Mouse (Mus musculus) embryonic facial prominence, embryonic 12.5 days (tissue): Measurements from ENCODE around the gene Fchsd2. TPM values are rescaled to one million over a fixed set of nuclear protein-coding genes. Genes with fewer than 3 reads are reported as not detected.

ENCODE experiments used
- ATAC-seq: fragments of 200-750 bp; cut with Nextera tagmentation; 2 replicates; pipeline ENCODE4 v1.8.0; 2017; ENCODE audit not compliant: insufficient number of reproducible peaks, insufficient read depth, low FRiP score, low TSS enrichment
- H3K27ac ChIP-seq: fragments of 300-500 bp; sonication (generic); 2 replicates; pipeline ENCODE4 v1.5.1; 2016; ENCODE audit warnings: mild to moderate bottlenecking
- H3K27me3 ChIP-seq: fragments of 300-500 bp; sonication (generic); 2 replicates; pipeline ENCODE4 v1.6.1; 2016; ENCODE audit warnings: mild to moderate bottlenecking, moderate library complexity
- H3K36me3 ChIP-seq: fragments of 300-500 bp; sonication (generic); 2 replicates; pipeline ENCODE4 v1.6.1; 2016; ENCODE audit warnings: mild to moderate bottlenecking
- H3K4me1 ChIP-seq: fragments of 300-500 bp; sonication (generic); 2 replicates; pipeline ENCODE4 v1.6.1; 2016
- H3K4me2 ChIP-seq: fragments of 300-500 bp; sonication (generic); replicated peaks from 2 replicates; pipeline ENCODE4 v1.6.1; 2016; ENCODE audit warnings: mild to moderate bottlenecking, moderate library complexity
- H3K4me3 ChIP-seq: fragments of 300-500 bp; sonication (generic); 2 replicates; pipeline ENCODE4 v1.5.1; 2016; ENCODE audit warnings: mild to moderate bottlenecking
- H3K9ac ChIP-seq: fragments of 300-500 bp; sonication (generic); 2 replicates; pipeline ENCODE4 v1.6.1; 2016; ENCODE audit warnings: mild to moderate bottlenecking, moderate library complexity
- H3K9me3 ChIP-seq: fragments of 300-500 bp; sonication (generic); 2 replicates; pipeline ENCODE4 v1.6.1; 2016; ENCODE audit warnings: mild to moderate bottlenecking, moderate library complexity
- WGBS: fragments of 180-500 bp; shearing (Covaris S2); methylation state at CpG from one replicate; pipeline ENCODE4 v1.1.7; 2016; 5-methylcytosine and 5-hydroxymethylcytosine counted together
- polyA plus RNA-seq: library from polyadenylated mRNA; unstranded; fragments of >200 nt; fragmentation: Nextera tagmentation; extraction: Ambion mirVana; gene quantifications from 2 replicates; pipeline ENCODE4 v1.2.1, GENCODE M21; 2016

Fchsd2 gene
- polyA plus RNA-seq, 1 experiment from 2014 or later: 29.4 TPM

DNA sequence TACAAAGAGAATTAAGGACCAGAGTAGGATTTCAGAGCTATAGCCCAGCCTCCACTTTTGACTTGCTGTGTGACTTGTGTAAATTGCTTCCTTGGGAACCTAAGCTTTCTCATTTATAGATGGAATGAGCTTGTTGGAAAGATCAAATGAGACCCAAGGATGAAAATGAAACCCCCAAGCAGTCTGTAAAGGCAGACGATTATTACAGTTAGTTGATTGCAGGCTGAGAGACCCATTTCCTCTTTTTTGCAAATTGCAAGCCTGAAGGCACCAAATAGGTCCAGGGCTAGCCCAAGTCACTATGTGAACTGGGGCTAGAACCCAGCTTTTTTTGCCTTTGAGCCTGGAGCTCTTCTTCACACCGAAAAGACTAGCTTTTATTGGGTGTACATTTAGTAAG lies 218.4 kb downstream of the Fchsd2 start:
- WGBS: 36% methylated on average over 2 of the region's 2 CpGs
- Histone ChIP-seq H3K27ac (no peak overlapping the region), H3K9ac (peak overlapping the region; percentile 53)

DNA sequence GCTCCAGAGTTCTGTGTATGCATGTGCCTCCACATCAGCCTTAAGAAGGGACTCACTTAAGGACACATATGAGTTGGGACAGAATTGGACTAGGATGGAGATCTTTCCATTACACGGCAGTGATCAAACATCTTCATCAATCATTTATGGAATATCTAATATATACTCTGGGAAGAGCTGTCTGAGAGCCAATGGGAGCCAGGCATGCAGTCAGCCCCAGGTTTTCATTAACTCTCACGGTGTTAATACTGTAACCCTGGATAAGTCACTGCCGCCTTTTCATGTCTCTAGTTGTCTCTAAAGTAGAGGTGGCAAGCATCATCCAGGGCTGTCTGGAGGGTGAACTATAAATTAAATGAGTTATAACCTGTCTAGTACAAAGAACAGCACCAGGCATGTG lies 220.4 kb downstream of the Fchsd2 start:
- Histone ChIP-seq H3K27ac (no peak overlapping the region), H3K27me3 (no peaks in the 10 kb centered on the region), H3K36me3 (no peaks in the 10 kb centered on the region), H3K4me1 (0 out of 2 replicates have a peak, but pooled peaks cover 3% of the 10 kb centered on the region), H3K4me3 (no peak overlapping the region), H3K9me3 (no peaks in the 10 kb centered on the region), H3K9ac (no peak overlapping the region), H3K4me2 (no peak overlapping the region)
- ATAC-seq: no peak
- 83% methylated on average over 3 of the region's 3 CpGs for WGBS

More for the DNA sequence above, 218.4 kb downstream of the Fchsd2 start:
- Histone ChIP-seq H3K4me2 (peak overlapping the region; percentile 49), H3K36me3 (no peaks in the 10 kb centered on the region), H3K4me3 (peak overlapping the region; percentile 56), H3K27me3 (no peaks in the 10 kb centered on the region), H3K4me1 (0 out of 2 replicates have a peak, but pooled peaks cover 3% of the 10 kb centered on the region), H3K9me3 (no peaks in the 10 kb centered on the region)
- ATAC-seq: no peak

DNA sequence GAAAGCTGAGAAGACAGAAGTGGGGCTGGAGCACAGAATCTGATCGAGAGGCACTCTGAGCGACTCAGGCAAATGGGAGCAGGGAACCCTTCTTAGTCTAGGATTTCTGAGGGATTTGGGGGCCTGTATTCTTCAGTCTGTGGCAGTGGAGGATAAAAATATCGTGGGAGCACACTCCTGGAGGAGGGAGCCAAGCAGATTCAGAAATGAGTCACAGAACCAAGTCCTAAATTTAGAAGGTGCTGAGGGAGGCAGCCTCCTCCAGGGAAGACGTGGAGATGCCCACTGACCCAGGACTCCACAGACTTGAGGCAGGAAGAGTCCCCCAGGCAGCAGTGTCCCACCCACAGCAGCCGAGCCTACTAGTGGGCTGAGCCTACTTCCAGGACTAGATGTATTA lies 221.7 kb downstream of the Fchsd2 start:
- H3K9me3 ChIP-seq: no peaks in the 10 kb centered on the region
- H3K36me3 ChIP-seq: no peaks in the 10 kb centered on the region
- no peak overlapping the region for H3K9ac ChIP-seq
- H3K27me3 ChIP-seq: peaks cover 6% of the 10 kb centered on the region
- H3K27ac ChIP-seq: no peak overlapping the region
- no peak overlapping the region for H3K4me3 ChIP-seq
- no peak for ATAC-seq
- 66% methylated on average over 5 of the region's 5 CpGs for WGBS
- no peak overlapping the region for H3K4me2 ChIP-seq
- 0 out of 2 replicates have a peak, but pooled peaks cover 3% of the 10 kb centered on the region for H3K4me1 ChIP-seq

DNA sequence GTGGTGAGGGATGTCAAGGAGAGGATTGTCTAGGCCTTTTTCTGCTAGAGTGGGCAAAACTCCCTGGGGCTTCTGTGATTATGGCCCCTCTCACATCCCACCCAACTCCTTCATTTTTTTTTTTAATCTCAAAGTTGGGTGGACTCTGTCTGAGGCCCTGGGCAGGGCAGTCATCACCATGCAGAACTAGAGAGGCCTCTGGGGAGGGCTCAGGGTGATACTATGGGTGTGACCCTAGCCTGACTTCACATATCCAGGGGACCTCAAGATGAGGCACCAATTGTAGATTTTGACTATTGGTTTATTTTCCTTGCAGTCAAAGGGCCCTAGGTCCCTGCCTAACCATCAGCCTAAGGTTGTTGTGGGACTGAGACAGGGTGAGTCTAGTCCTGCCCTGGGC lies 223.0 kb downstream of the Fchsd2 start:
- H3K27ac ChIP-seq: no peak overlapping the region
- no peaks in the 10 kb centered on the region for H3K9me3 ChIP-seq
- H3K9ac ChIP-seq: no peak overlapping the region
- peaks cover 13% of the 10 kb centered on the region for H3K27me3 ChIP-seq
- H3K4me1 ChIP-seq: peaks cover 5% of the 10 kb centered on the region; the same call in 1 of the 2 replicates
- H3K36me3 ChIP-seq: no peaks in the 10 kb centered on the region
- no peak overlapping the region for H3K4me2 ChIP-seq
- no peak for ATAC-seq
- no peak overlapping the region for H3K4me3 ChIP-seq

DNA sequence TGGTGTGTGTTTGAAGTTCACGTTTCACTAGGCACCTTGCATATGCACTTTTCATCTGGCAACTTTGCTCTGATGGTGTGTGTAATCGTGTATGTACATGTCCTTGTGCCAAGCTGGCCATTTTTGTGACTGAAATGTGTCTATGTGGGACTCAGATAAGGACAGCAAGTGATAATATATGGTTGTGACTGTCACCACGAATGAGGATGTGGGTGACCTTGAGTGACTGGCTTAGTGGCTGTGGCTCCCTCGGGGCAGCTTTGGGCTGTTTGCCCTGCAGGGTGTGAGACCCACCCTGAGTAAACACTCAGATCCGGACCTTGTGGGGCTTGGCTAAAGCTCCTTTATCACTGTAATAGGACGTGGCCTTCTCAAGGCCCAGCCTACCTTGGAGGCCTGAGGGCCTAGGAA lies 223.9 kb downstream of the Fchsd2 start:
- peaks cover 14% of the 10 kb centered on the region for H3K27me3 ChIP-seq
- WGBS: 63% methylated on average over 6 of the region's 6 CpGs
- no peak overlapping the region for H3K27ac ChIP-seq
- ATAC-seq: no peak
- H3K4me1 ChIP-seq: peaks cover 8% of the 10 kb centered on the region; the same call in 1 of the 2 replicates
- no peak overlapping the region for H3K4me3 ChIP-seq
- no peaks in the 10 kb centered on the region for H3K9me3 ChIP-seq
- H3K36me3 ChIP-seq: no peaks in the 10 kb centered on the region
- H3K9ac ChIP-seq: no peak overlapping the region
- H3K4me2 ChIP-seq: no peak overlapping the region

DNA sequence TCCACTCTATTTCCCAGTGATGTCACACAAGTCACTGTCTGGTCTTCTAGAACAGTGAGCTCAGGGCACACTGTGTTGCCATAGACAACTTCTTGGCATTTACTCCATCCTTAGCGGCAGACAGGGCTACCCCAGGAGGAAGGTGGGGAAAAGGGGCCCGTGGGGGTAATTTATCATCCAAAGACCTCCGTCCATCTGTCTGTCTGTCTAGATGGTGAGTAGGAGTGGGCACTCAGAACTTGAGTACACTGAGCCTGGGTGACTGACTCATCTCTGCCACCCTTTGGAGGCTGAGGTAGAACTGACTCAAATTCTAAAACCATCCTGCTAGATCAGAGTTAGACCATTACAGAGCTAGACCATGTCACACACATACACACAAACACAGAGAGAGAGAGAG lies 224.4 kb downstream of the Fchsd2 start, which contains the start of gene Stard10:
Gene Stard10 (plus strand): TSS at position 73 of the 400 bp plus-strand sequence.
- 86% methylated on average over 3 of the region's 3 CpGs for WGBS
- H3K4me3 ChIP-seq: no peak within 1 kb of the TSS
- no peak within 1 kb of the TSS for H3K4me2 ChIP-seq
- ATAC-seq: no peak
- peaks cover 11% of the 10 kb centered on the region; the same call in 1 of the 2 replicates for H3K4me1 ChIP-seq
- H3K27ac ChIP-seq: no peak within 1 kb of the TSS
- H3K9me3 ChIP-seq: no peaks in the 10 kb centered on the region
- H3K9ac ChIP-seq: no peak within 1 kb of the TSS
- no peaks in the 10 kb centered on the region for H3K36me3 ChIP-seq
- peaks cover 18% of the 10 kb centered on the region for H3K27me3 ChIP-seq

DNA sequence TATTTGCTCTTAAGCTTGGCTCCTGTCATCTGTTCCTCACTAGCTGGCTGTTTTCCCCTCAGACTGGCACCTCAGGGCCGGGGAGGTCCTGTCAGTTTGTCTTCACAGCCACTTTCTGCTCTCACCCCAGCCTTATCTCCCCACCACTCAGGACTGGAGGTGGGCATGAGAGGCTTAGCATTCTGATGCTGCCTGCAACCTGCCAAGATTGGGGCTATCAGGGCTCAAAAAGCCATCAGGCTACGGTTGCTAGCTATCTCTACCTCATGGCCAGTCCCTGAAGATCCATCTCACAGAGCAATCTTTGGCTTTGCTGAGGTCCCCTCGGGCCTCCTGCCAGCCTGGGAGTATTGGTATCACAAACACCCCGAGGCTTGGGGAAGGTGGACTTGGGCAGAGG lies 226.2 kb downstream of the Fchsd2 start:
- no peaks in the 10 kb centered on the region for H3K9me3 ChIP-seq
- WGBS: 65% methylated on average over 4 of the region's 4 CpGs
- peaks cover 11% of the 10 kb centered on the region; the same call in 1 of the 2 replicates for H3K4me1 ChIP-seq
- H3K27ac ChIP-seq: no peak overlapping the region
- no peak for ATAC-seq
- H3K4me2 ChIP-seq: no peak overlapping the region
- no peak overlapping the region for H3K4me3 ChIP-seq
- H3K9ac ChIP-seq: no peak overlapping the region
- peaks cover 28% of the 10 kb centered on the region for H3K27me3 ChIP-seq
- H3K36me3 ChIP-seq: no peaks in the 10 kb centered on the region

DNA sequence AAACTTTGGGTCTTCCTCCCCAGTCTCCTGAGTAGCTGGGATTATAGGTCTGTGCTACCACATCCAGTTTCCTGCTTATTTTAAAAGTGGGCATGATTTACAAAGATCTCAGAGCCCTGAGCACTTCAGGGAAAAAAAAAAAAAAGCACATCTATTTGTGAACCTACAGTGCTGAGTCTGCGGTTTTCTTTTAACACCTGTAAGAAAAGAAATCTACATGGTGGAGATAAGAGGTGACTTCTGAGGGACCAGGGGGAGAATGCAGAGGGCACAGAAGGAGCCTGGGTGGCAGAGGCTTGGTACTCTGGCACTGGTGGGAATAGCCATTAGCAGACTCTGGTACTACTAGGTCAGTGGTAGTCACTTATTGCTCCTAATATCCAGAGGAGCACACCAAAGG lies 227.1 kb downstream of the Fchsd2 start:
- no peak for ATAC-seq
- no peak overlapping the region for H3K9ac ChIP-seq
- H3K36me3 ChIP-seq: no peaks in the 10 kb centered on the region
- H3K4me3 ChIP-seq: no peak overlapping the region
- H3K4me1 ChIP-seq: peaks cover 11% of the 10 kb centered on the region; the same call in 1 of the 2 replicates
- no peak overlapping the region for H3K27ac ChIP-seq
- H3K4me2 ChIP-seq: no peak overlapping the region
- peaks cover 28% of the 10 kb centered on the region for H3K27me3 ChIP-seq
- no peaks in the 10 kb centered on the region for H3K9me3 ChIP-seq
- WGBS: 86% methylated on average over 1 of the region's 1 CpGs

DNA sequence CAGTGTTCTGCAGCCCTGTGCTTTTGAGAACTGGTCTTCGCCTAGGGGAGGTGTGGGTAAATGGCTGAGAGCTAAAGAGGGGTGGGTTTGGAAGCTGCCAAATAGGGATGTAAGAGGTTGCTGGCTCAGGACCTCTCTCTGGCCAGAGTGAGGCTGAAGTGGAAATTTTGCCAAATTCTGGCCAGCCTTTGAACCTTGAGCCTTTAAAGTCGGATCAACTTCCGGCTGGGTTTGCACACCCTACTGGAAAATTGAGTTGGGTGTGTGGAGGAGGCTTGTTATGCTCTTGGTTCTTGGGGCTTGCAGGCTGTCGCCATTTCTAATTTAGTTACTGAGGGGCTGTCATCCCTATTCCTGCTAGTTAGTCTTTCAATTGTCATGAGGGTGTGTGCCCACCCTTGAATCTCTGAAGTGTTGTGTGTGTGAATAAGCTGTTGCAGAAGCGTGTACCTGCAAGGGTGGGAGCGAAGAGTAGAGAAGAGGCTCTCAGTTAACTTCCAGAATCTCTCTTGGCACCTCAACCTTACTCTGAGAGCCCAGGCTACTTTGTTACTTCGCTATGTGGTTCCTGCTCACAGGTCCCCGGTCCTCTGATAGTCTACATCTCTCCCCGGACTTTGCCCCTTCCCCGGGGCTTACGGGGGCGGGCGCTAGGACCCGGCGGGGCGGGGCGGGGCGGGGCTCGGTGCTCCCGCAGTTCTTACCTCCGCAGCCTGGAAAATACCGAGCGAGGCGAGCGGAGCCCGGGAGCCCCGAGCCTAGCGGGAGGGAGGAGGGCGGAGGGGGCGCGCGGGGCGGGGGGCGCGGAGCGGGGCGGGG lies 227.9 kb downstream of the Fchsd2 start:
- Histone ChIP-seq H3K4me1 (peaks cover 11% of the 10 kb centered on the region; the same call in 1 of the 2 replicates), H3K27me3 (peaks cover 28% of the 10 kb centered on the region), H3K9ac (peak overlapping the region; percentile 77), H3K9me3 (no peaks in the 10 kb centered on the region), H3K4me2 (peak overlapping the region; percentile 84), H3K4me3 (peak overlapping the region; percentile 74), H3K36me3 (no peaks in the 10 kb centered on the region), H3K27ac (0 out of 2 replicates have a peak overlapping the region, but pooled peaks have one; percentile 37)
- ATAC-seq: peak; percentile 52; the same call in 1 of the 2 replicates
- WGBS: 6% methylated on average over 23 of the region's 37 CpGs

DNA sequence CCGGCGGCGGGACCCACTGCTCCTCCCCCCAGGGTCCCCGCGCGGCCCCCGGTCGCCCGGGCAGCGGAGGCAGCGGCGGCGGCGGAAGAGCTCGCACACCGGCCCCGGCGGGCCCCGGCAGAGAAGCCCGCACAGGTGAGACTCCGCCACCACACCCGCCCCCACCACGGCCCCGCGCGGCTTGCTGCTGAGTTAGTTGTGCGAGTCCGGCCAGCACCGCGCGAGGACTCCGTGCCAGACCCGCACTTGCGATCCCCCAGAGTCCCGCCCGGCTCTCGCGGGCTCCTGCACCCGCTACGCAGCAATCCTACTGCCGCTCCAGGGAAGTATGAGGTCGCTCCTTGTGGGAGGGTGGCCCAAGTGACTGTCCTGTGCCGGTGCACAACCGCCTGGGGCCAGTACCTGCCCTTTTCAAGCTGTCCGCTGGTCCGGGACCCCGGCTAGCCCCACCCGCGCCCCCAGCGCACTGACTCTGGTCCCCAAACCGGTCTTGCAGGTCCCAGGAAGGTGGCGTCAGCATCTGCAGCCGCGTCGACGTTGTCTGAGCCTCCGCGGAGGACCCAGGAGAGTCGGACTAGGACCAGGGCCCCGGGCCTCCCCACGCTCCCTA lies 228.7 kb downstream of the Fchsd2 start:
- peak overlapping the region; percentile 77 for H3K9ac ChIP-seq
- H3K9me3 ChIP-seq: no peaks in the 10 kb centered on the region
- peak overlapping the region; percentile 74 for H3K4me3 ChIP-seq
- H3K27me3 ChIP-seq: peaks cover 28% of the 10 kb centered on the region
- 0 out of 2 replicates have a peak overlapping the region, but pooled peaks have one; percentile 37 for H3K27ac ChIP-seq
- WGBS: under 1% methylated on average over 47 of the region's 61 CpGs
- ATAC-seq: peak; percentile 65; the same call in 1 of the 2 replicates
- H3K4me1 ChIP-seq: peaks cover 11% of the 10 kb centered on the region; the same call in 1 of the 2 replicates
- peak overlapping the region; percentile 84 for H3K4me2 ChIP-seq
- no peaks in the 10 kb centered on the region for H3K36me3 ChIP-seq

DNA sequence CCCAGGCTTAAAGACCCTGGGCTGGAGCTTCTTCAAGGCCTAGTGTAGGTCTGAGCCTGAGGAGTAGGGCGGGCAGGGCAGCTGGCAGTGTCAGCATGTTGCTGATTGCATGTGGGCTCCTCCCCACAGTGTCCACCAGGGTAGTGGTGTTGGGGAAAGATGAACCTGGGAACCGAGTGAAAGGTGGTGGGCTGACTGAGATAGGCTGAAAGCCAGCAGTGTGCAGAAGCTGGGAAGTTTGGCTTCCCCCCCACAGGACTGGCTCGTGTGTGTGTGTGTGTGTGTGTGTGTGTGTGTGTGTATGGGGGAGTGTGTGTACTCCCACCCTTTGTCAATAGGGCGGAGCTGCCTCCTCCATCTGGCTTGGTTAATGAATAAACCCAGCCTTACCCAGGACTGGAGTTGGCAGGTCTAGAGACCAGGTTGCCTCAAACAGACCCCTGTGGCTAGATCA lies 230.5 kb downstream of the Fchsd2 start:
- Histone ChIP-seq H3K4me3 (no peak overlapping the region), H3K27ac (no peak overlapping the region), H3K27me3 (peaks cover 28% of the 10 kb centered on the region), H3K4me2 (no peak overlapping the region; the same call in 1 of the 2 replicates), H3K4me1 (peaks cover 11% of the 10 kb centered on the region; the same call in 1 of the 2 replicates), H3K9me3 (no peaks in the 10 kb centered on the region), H3K9ac (no peak overlapping the region), H3K36me3 (no peaks in the 10 kb centered on the region)
- no peak for ATAC-seq
- 72% methylated on average over 4 of the region's 4 CpGs for WGBS
